Mouse (Mus musculus) monocyte, adult 2 months (primary cell): ENCODE measurements around the gene Carm1.
A peak's percentile ranks its signal among the peaks of the same experiment; 100 is the strongest.
"Not testable (repeated sequence)": the region's sequence is repeated elsewhere in the genome, so short reads cannot be mapped to it uniquely, and the experiment has no call there.

ENCODE experiments used
- DNase-seq, 2 experiments: peaks; one replicate each; pipeline ENCODE4 v3.0.0; 2022; ENCODE audit warnings: low spot score in 2 of 2, low read depth in 1 of 2

Carm1 gene

GRCm38 (mm10) chr9:21546789-21547074 is at the start of gene Carm1:
TSS of gene Carm1 (plus strand) at chr9:21546894.
- DNase-seq, result no peak

- no peak for DNase-seq
Measured at GRCm38 (mm10) chr9:21497050-21497542, 49.6 kb upstream of the Carm1 start.

GRCm38 (mm10) chr9:21497664-21498063 is 49.0 kb upstream of the Carm1 start:
- DNase-seq, result no peak

- DNase-seq, result no peak
Measured at GRCm38 (mm10) chr9:21498284-21498902, 48.3 kb upstream of the Carm1 start.

- no peak for DNase-seq
Measured at GRCm38 (mm10) chr9:21503352-21503751, 43.3 kb upstream of the Carm1 start.

- DNase-seq, result no peak
Measured at GRCm38 (mm10) chr9:21505767-21506166, 40.9 kb upstream of the Carm1 start.

GRCm38 (mm10) chr9:21507753-21508430 is 38.8 kb upstream of the Carm1 start:
- no peak for DNase-seq

- no peak for DNase-seq
Measured at GRCm38 (mm10) chr9:21508871-21509404, 37.8 kb upstream of the Carm1 start.

- DNase-seq, result peak; percentile 79 to 86
Measured at GRCm38 (mm10) chr9:21509772-21510688, 36.7 kb upstream of the Carm1 start, which contains the start of gene Tmed1. TSS of gene Tmed1 (minus strand) at chr9:21510252.

GRCm38 (mm10) chr9:21510689-21511015 is 36.0 kb upstream of the Carm1 start:
- no peak for DNase-seq

GRCm38 (mm10) chr9:21511052-21511451 is 35.6 kb upstream of the Carm1 start:
- DNase-seq, result no peak

- no peak for DNase-seq
Measured at GRCm38 (mm10) chr9:21513466-21513865, 33.2 kb upstream of the Carm1 start.

- no peak for DNase-seq
Measured at GRCm38 (mm10) chr9:21517947-21518495, 28.7 kb upstream of the Carm1 start.

GRCm38 (mm10) chr9:21518690-21519089 is 28.0 kb upstream of the Carm1 start:
- DNase-seq, result not testable (repeated sequence)

GRCm38 (mm10) chr9:21525142-21525936 is 21.4 kb upstream of the Carm1 start:
- DNase-seq, result no peak

GRCm38 (mm10) chr9:21525937-21526633 is 20.6 kb upstream of the Carm1 start, which contains the start of gene AB124611:
TSS of gene AB124611 (plus strand) at chr9:21526176.
- peak; percentile 71 to 75 for DNase-seq

GRCm38 (mm10) chr9:21526634-21526944 is 20.1 kb upstream of the Carm1 start:
- no peak for DNase-seq

- DNase-seq, result no peak
Measured at GRCm38 (mm10) chr9:21527100-21527801, 19.4 kb upstream of the Carm1 start.

- no peak for DNase-seq
Measured at GRCm38 (mm10) chr9:21527917-21528324, 18.8 kb upstream of the Carm1 start.
